Mouse (Mus musculus) hematopoietic multipotent progenitor cell, adult 10-12 weeks (in vitro differentiated cells): Measurements from ENCODE around the gene Alpl. TPM values are rescaled to one million over a fixed set of nuclear protein-coding genes. Genes with fewer than 3 reads are reported as not detected.

Source experiments
- polyA plus RNA-seq: library from polyadenylated mRNA; stranded (reverse); fragments of >175 nt; gene quantifications from 2 replicates; pipeline ENCODE4 v1.2.3, GENCODE M21; 2012; ENCODE audit warnings: low replicate concordance

Alpl gene
- polyA plus RNA-seq = 11.0 and 21.4 TPM in 2 replicates

GRCm38 (mm10) chr4:137795611-137796557, at the start of gene Alpl:
Gene Alpl (minus strand): TSS chr4:137796384.

Other genes starting within 250 kb of the Alpl start
- gene Ldlrad2, start 221.8 kb downstream of the Alpl start, polyA plus RNA-seq = not detected in 2 replicates
- gene Usp48, start 202.6 kb downstream of the Alpl start, polyA plus RNA-seq = 45.9 and 95.8 TPM in 2 replicates
- 44.5 and 125 TPM in 2 replicates for gene Rap1gap, start 131.7 kb downstream of the Alpl start, polyA plus RNA-seq
- 113 and 205 TPM in 2 replicates for gene Ece1, start 65.9 kb upstream of the Alpl start, polyA plus RNA-seq
- 94.4 and 118 TPM in 2 replicates for gene Eif4g3, start 196.6 kb upstream of the Alpl start, polyA plus RNA-seq